Mouse (Mus musculus): ENCODE measurements around the gene Stxbp1.

DNA sequence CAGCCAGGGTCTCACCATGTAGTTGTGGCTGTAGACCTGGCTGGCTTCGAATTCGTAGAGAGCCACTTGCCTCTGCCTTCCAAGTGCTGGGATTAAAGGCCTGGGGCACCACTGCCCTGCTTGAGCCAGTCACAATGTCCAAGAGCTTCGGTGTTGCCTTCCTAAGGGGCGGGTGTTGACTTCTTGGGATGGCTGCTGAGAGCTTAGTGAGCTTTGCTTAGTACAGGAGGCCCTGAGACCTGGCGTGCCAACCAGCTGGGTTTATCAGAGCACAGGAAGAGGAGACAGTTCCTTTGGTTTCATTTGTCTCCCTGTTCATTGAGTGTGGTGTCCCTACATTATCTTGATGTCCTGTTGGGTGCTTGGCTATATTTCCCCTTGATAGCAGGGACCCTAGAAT lies 30.3 kb upstream of the Stxbp1 start:
- TF ChIP-seq POLR2A (IDR thresholded peaks at IDR 0.05; ENCODE audit: insufficient read depth, low read length) (no peak), EP300 (IDR thresholded peaks at IDR 0.05; ENCODE audit: insufficient read depth, low read depth, low read length) (no peak), CTCF (IDR thresholded peaks at IDR 0.05; ENCODE audit: low read depth, low read length) (no peak)

Measured in ES-Bruce4 (cell line).